Mouse (Mus musculus): Measurements from ENCODE around the gene Zfp945. TPM values are rescaled to one million over a fixed set of nuclear protein-coding genes. Genes with fewer than 3 reads are reported as not detected.

The Zfp945 gene
- 0.85 and 0.89 TPM in 2 replicates for total RNA-seq (2012; rRNA removed)
- under 1 TPM in 1 of 2 experiments, not detected in 1; 0.58 TPM for polyA plus RNA-seq (2012; ENCODE audit: insufficient read depth in 1 of 2, insufficient read length in 2 of 2, low read depth in 1 of 2, low replicate concordance in 2 of 2, missing spikeins in 1 of 2)

GRCm38 (mm10) chr17:22866845-22867481 is at the start of gene Zfp945:
Gene Zfp945 (minus strand): TSS chr17:22867134.
- Histone ChIP-seq H3K79me2 (ENCODE audit: control insufficient read depth, insufficient read depth, low read length, poor library complexity) (no peaks in the 10 kb centered on the region; the same call in 1 of the 2 replicates), H3K27ac (ENCODE audit: control insufficient read depth, low read depth, low read length) (peak within 1 kb of the TSS; percentile 39; the same call in 1 of the 2 replicates), H3K9me3 (replicated peaks; ENCODE audit: insufficient read depth, low read length) (no peaks in the 10 kb centered on the region), H3K4me3 (ENCODE audit: control insufficient read depth in 1 of 2, insufficient read depth in 1 of 2, low read depth in 2 of 2, low read length in 2 of 2) (peak within 1 kb of the TSS; percentile 83 to 94), H3K36me3 (ENCODE audit: control insufficient read depth in 1 of 2, insufficient read depth in 2 of 2, low read length in 2 of 2) (peaks cover 0 to 2% of the 10 kb centered on the region in 2 experiments; a peak in 1 of 4 replicates), H3K9ac (ENCODE audit: control insufficient read depth, low read depth, low read length, poor library complexity, severe bottlenecking) (peak within 1 kb of the TSS; percentile 78), H3K4me1 (ENCODE audit: control insufficient read depth in 1 of 2, insufficient read depth in 2 of 2, low read length in 2 of 2) (no peaks in the 10 kb centered on the region; a peak in 1 of 4 replicates), H3K27me3 (ENCODE audit: control insufficient read depth in 1 of 2, insufficient read depth in 2 of 2, low read length in 2 of 2) (no peaks in the 10 kb centered on the region)
- peak; percentile 81 for DNase-seq (ENCODE audit: low read depth, low spot score)
- TF ChIP-seq MXI1 (IDR thresholded peaks at IDR 0.05; ENCODE audit: low read depth, low read length) (peak; percentile 15; the same call in 1 of the 2 replicates), JUND (IDR thresholded peaks at IDR 0.05; ENCODE audit: low read depth, low read length) (no peak), GATA1 (IDR thresholded peaks at IDR 0.05; ENCODE audit: low read depth, low read length) (0 out of 2 replicates have a peak, but pooled peaks have one; percentile 12), NRF1 (IDR thresholded peaks at IDR 0.05; ENCODE audit: insufficient read depth, low read depth, low read length, poor library complexity, severe bottlenecking) (no peak), POLR2A (IDR thresholded peaks at IDR 0.05; ENCODE audit: control insufficient read depth in 1 of 2, insufficient read depth in 1 of 2, low read depth in 1 of 2, low read length in 2 of 2, poor library complexity in 1 of 2) (no peak; a peak in 1 of 4 replicates), MAX (IDR thresholded peaks at IDR 0.05; ENCODE audit: low read length) (0 out of 2 replicates have a peak, but pooled peaks have one; percentile 9), ELF1 (IDR thresholded peaks at IDR 0.05; ENCODE audit: low read depth, low read length) (peak; percentile 75), MEF2A (IDR thresholded peaks at IDR 0.05; ENCODE audit: extremely low read depth, insufficient replicate concordance, low read depth, low read length, poor library complexity, severe bottlenecking) (no peak), NELFE (IDR thresholded peaks at IDR 0.05; ENCODE audit: low read depth, low read length) (peak; percentile 31; the same call in 1 of the 2 replicates), ETS1 (IDR thresholded peaks at IDR 0.05; ENCODE audit: low read depth, low read length) (peak; percentile 87), BHLHE40 (IDR thresholded peaks at IDR 0.05; ENCODE audit: borderline replicate concordance, low read depth, low read length) (0 out of 2 replicates have a peak, but pooled peaks have one; percentile 22)

- no peaks in the 10 kb centered on the region for H3K36me3 ChIP-seq (ENCODE audit: control insufficient read depth in 1 of 2, insufficient read depth in 2 of 2, low read length in 2 of 2)
- H3K4me1 ChIP-seq (ENCODE audit: control insufficient read depth in 1 of 2, insufficient read depth in 2 of 2, low read length in 2 of 2) = no peaks in the 10 kb centered on the region
- DNase-seq (ENCODE audit: low read depth, low spot score) = no peak
- TF ChIP-seq TAL1 (IDR thresholded peaks at IDR 0.05; ENCODE audit: low read length) = no peak
- no peak for TF ChIP-seq POLR2A (IDR thresholded peaks at IDR 0.05; ENCODE audit: control insufficient read depth in 1 of 2, insufficient read depth in 1 of 2, low read depth in 1 of 2, low read length in 2 of 2, poor library complexity in 1 of 2)
- TF ChIP-seq GABPA (IDR thresholded peaks at IDR 0.05; ENCODE audit: low read depth, low read length) = no peak
- no peak for TF ChIP-seq CHD1 (IDR thresholded peaks at IDR 0.05; ENCODE audit: low read depth, low read length)
- TF ChIP-seq ZKSCAN1 (IDR thresholded peaks at IDR 0.05; ENCODE audit: low read depth, low read length) = no peak
- no peak for TF ChIP-seq TCF12 (IDR thresholded peaks at IDR 0.05; ENCODE audit: low read depth, low read length)
- no peak for TF ChIP-seq RAD21 (IDR thresholded peaks at IDR 0.05; ENCODE audit: low read depth, low read length)
- TF ChIP-seq MAX (IDR thresholded peaks at IDR 0.05; ENCODE audit: low read length) = no peak
- TF ChIP-seq NRF1 (IDR thresholded peaks at IDR 0.05; ENCODE audit: insufficient read depth, low read depth, low read length, poor library complexity, severe bottlenecking) = no peak
- TF ChIP-seq POLR2AphosphoS2 (IDR thresholded peaks at IDR 0.05; ENCODE audit: low read length) = no peak
- TF ChIP-seq GATA1 (IDR thresholded peaks at IDR 0.05; ENCODE audit: low read depth, low read length) = no peak
- TF ChIP-seq HCFC1 (IDR thresholded peaks at IDR 0.05; ENCODE audit: low read depth, low read length) = no peak
- no peak for TF ChIP-seq TBP (IDR thresholded peaks at IDR 0.05; ENCODE audit: low read depth, low read length)
- TF ChIP-seq NELFE (IDR thresholded peaks at IDR 0.05; ENCODE audit: low read depth, low read length) = no peak
- no peak for TF ChIP-seq ZC3H11A (IDR thresholded peaks at IDR 0.05; ENCODE audit: low read depth, low read length)
- no peak for TF ChIP-seq MYB (IDR thresholded peaks at IDR 0.05; ENCODE audit: low read depth, low read length)
- TF ChIP-seq USF2 (IDR thresholded peaks at IDR 0.05; ENCODE audit: borderline replicate concordance in 1 of 2, insufficient read depth in 1 of 2, low read depth in 1 of 2, low read length in 2 of 2) = no peak
- TF ChIP-seq MAFK (IDR thresholded peaks at IDR 0.05; ENCODE audit: borderline replicate concordance, low read depth, low read length) = no peak
- no peak for TF ChIP-seq ZMIZ1 (IDR thresholded peaks at IDR 0.05; ENCODE audit: low read depth, low read length)
- no peak overlapping the region for H3K27ac ChIP-seq (ENCODE audit: control insufficient read depth, low read depth, low read length)
- H3K79me2 ChIP-seq (ENCODE audit: control insufficient read depth, insufficient read depth, low read length, poor library complexity) = no peaks in the 10 kb centered on the region
- H3K4me3 ChIP-seq (ENCODE audit: control insufficient read depth in 1 of 2, insufficient read depth in 1 of 2, low read depth in 2 of 2, low read length in 2 of 2) = no peak overlapping the region
- H3K27me3 ChIP-seq (ENCODE audit: control insufficient read depth in 1 of 2, insufficient read depth in 2 of 2, low read length in 2 of 2) = no peaks in the 10 kb centered on the region
- no peak overlapping the region for H3K9ac ChIP-seq (ENCODE audit: control insufficient read depth, low read depth, low read length, poor library complexity, severe bottlenecking)
- H3K9me3 ChIP-seq (replicated peaks; ENCODE audit: insufficient read depth, low read length) = no peaks in the 10 kb centered on the region
Measured at GRCm38 (mm10) chr17:22888302-22888701, 21.4 kb upstream of the Zfp945 start.
